Mouse (Mus musculus) neural tube, embryonic 13.5 days (tissue): ENCODE data around the gene Pde11a. TPM values are rescaled to one million over a fixed set of nuclear protein-coding genes. Genes with fewer than 3 reads are reported as not detected.

Experiments
- ATAC-seq: fragments of 200-750 bp; cut with Nextera tagmentation; 2 replicates; pipeline ENCODE4 v1.8.0; 2017; ENCODE audit warnings: low read depth, mild to moderate bottlenecking, moderate TSS enrichment, moderate library complexity
- H3K27ac ChIP-seq: fragments of 300-500 bp; sonication (generic); replicated peaks from 2 replicates; pipeline ENCODE4 v1.5.1; 2015; ENCODE audit warnings: moderate library complexity, mild to moderate bottlenecking, inconsistent platforms
- H3K27me3 ChIP-seq: fragments of 300-500 bp; sonication (generic); 2 replicates; pipeline ENCODE4 v1.6.1; 2015; ENCODE audit warnings: mild to moderate bottlenecking, inconsistent platforms
- H3K36me3 ChIP-seq: fragments of 300-500 bp; sonication (generic); 2 replicates; pipeline ENCODE4 v1.6.1; 2015; ENCODE audit warnings: mild to moderate bottlenecking, inconsistent platforms
- H3K4me1 ChIP-seq: fragments of 300-500 bp; sonication (generic); replicated peaks from 2 replicates; pipeline ENCODE4 v1.6.1; 2015; ENCODE audit warnings: inconsistent platforms
- H3K4me2 ChIP-seq: fragments of 300-500 bp; sonication (generic); 2 replicates; pipeline ENCODE4 v1.6.1; 2015; ENCODE audit warnings: inconsistent platforms, mild to moderate bottlenecking, moderate library complexity
- H3K4me3 ChIP-seq: fragments of 300-500 bp; sonication (generic); 2 replicates; pipeline ENCODE4 v1.5.1; 2015; ENCODE audit warnings: mild to moderate bottlenecking, inconsistent platforms
- H3K9ac ChIP-seq: fragments of 300-500 bp; sonication (generic); 2 replicates; pipeline ENCODE4 v1.6.1; 2015; ENCODE audit warnings: moderate library complexity, mild to moderate bottlenecking, inconsistent platforms
- H3K9me3 ChIP-seq: fragments of 300-500 bp; sonication (generic); 2 replicates; pipeline ENCODE4 v1.6.1; 2016; ENCODE audit warnings: inconsistent platforms
- WGBS: fragments of 180-500 bp; shearing (Covaris S2); methylation state at CpG from one replicate; pipeline ENCODE4 v1.1.7; 2015; 5-methylcytosine and 5-hydroxymethylcytosine counted together
- polyA plus RNA-seq: library from polyadenylated mRNA; unstranded; fragments of >200 nt; fragmentation: Nextera tagmentation; extraction: Ambion mirVana; gene quantifications from 2 replicates; pipeline ENCODE4 v1.2.1, GENCODE M21; 2015

The Pde11a gene
- polyA plus RNA-seq, 1 experiment from 2014 or later, result 1.8 TPM

DNA sequence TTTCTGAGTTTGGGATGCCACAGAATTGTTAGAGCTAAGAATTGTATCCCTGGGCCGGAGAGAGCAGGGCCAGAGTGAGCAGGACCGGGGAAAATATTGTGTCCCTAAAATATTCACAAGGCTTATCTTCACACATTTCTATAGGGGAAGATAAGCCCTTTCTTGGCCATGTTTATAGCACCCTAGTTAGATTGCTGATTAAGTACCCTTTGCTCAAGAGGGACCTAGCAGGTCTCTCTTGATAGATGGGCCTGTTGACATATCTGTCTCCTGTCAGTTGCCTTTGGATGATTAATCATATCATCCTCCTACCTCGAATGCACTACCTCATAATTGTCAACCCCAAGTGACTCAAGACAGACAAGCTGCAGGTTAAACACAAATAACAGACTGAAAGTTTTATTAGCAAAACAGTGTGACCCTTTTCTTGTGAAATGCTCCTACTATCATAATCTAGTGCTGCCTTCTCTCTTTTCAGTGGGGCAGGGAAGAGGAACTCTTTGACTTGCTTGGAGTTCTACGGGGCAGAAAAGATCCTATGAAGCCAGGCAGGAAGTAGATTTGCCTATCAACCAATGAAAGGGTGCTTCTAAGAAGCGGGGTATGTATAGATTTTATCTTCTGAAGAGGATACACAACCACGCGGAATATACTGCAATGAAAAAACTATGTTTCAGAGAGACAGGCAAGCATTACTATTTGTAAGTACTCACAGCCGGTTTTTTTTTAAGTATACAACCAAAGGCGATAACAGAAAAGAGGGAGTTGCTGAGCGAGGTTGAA is 100.7 kb downstream of the Pde11a start:
- no peaks in the 10 kb centered on the region for H3K9me3 ChIP-seq
- WGBS, result 89% methylated on average over 10 of the region's 10 CpGs
- no peak for ATAC-seq
- H3K4me3 ChIP-seq, result no peak overlapping the region
- no peak overlapping the region for H3K4me2 ChIP-seq
- no peaks in the 10 kb centered on the region for H3K36me3 ChIP-seq
- no peaks in the 10 kb centered on the region for H3K27me3 ChIP-seq
- H3K27ac ChIP-seq, result no peak overlapping the region
- no peak overlapping the region for H3K9ac ChIP-seq
- H3K4me1 ChIP-seq, result no peaks in the 10 kb centered on the region

DNA sequence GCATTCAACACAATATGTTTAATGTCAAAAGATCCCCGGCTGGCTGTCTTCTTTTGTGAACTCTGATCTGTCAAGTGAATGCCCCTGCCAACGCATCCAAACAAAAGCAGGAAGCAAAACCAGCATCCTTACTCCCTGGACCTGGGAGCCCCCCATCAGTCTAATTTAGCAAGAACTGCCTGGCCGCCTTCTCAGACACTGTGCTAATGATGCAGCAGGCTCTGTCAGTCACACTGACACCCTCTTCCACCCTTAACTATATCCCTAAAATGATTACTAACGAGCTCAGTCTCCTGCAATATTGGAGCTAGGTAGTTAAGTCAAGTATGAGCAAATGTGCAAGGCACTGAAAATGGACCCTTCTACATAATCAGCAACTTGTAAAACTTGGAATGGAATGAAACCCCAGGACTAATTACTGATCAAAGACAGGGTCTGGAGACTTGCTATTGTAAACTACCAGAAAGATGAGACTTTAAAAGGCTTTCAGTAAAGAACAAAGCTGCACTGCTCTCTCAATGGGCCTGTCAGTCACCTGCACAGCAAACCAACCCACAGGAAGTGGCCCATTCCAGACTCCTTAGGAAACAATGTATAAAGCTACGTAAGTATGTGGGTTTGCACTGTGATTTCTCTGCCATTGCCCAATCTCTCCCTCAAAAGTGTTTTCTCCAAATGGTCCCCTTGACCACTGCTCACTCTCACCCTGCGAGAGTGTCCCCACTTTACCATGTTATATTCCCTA is 118.0 kb downstream of the Pde11a start:
- H3K9ac ChIP-seq, result no peak overlapping the region
- H3K27ac ChIP-seq, result no peak overlapping the region
- no peaks in the 10 kb centered on the region for H3K27me3 ChIP-seq
- no peak for ATAC-seq
- no peaks in the 10 kb centered on the region for H3K4me1 ChIP-seq
- H3K4me2 ChIP-seq, result no peak overlapping the region
- 36% methylated on average over 6 of the region's 6 CpGs for WGBS
- no peaks in the 10 kb centered on the region for H3K9me3 ChIP-seq
- no peak overlapping the region for H3K4me3 ChIP-seq
- H3K36me3 ChIP-seq, result no peaks in the 10 kb centered on the region

DNA sequence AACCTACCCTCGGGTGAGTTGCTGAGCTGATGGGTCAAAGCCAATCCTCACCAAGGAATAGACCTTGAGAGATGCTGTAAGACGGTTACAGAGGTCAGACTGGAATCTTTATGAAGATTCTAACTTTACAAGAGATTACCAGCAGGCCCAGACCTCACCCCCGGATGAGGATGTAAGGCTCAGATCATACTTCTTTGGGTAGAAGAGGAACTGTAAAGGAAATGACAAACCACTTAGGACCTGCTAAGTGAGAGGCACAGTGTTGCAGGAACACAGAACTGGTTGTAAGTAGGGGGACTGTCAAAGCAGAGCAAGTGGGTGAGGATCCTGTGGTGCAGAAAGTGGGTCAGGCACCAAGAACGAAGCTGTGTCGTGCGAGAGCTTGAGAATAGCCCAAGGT is 119.0 kb downstream of the Pde11a start:
- Histone ChIP-seq H3K27ac (no peak overlapping the region), H3K9me3 (no peaks in the 10 kb centered on the region), H3K4me2 (no peak overlapping the region), H3K9ac (no peak overlapping the region), H3K4me1 (no peaks in the 10 kb centered on the region), H3K4me3 (no peak overlapping the region), H3K27me3 (no peaks in the 10 kb centered on the region), H3K36me3 (no peaks in the 10 kb centered on the region)
- ATAC-seq, result no peak
- 87% methylated on average over 6 of the region's 6 CpGs for WGBS

GRCm38 (mm10) chr2:76216146-76216545 is 122.4 kb downstream of the Pde11a start:
- no peak overlapping the region for H3K9ac ChIP-seq
- no peak overlapping the region for H3K4me3 ChIP-seq
- 78% methylated on average over 7 of the region's 7 CpGs for WGBS
- no peak for ATAC-seq
- H3K27ac ChIP-seq, result no peak overlapping the region
- H3K4me1 ChIP-seq, result no peaks in the 10 kb centered on the region
- H3K27me3 ChIP-seq, result no peaks in the 10 kb centered on the region
- H3K4me2 ChIP-seq, result no peak overlapping the region
- no peaks in the 10 kb centered on the region for H3K36me3 ChIP-seq
- no peaks in the 10 kb centered on the region for H3K9me3 ChIP-seq

GRCm38 (mm10) chr2:76215219-76215618 is 123.4 kb downstream of the Pde11a start:
- ATAC-seq, result no peak
- H3K4me1 ChIP-seq, result no peaks in the 10 kb centered on the region
- H3K27ac ChIP-seq, result no peak overlapping the region
- no peak overlapping the region for H3K4me3 ChIP-seq
- WGBS, result 81% methylated on average over 9 of the region's 9 CpGs
- H3K36me3 ChIP-seq, result no peaks in the 10 kb centered on the region
- H3K9me3 ChIP-seq, result no peaks in the 10 kb centered on the region
- no peaks in the 10 kb centered on the region for H3K27me3 ChIP-seq
- H3K4me2 ChIP-seq, result no peak overlapping the region
- no peak overlapping the region for H3K9ac ChIP-seq

GRCm38 (mm10) chr2:76185126-76185525 is 153.4 kb downstream of the Pde11a start:
- H3K9ac ChIP-seq, result no peak overlapping the region
- H3K27me3 ChIP-seq, result no peaks in the 10 kb centered on the region
- no peak overlapping the region for H3K4me3 ChIP-seq
- H3K9me3 ChIP-seq, result no peaks in the 10 kb centered on the region
- no peaks in the 10 kb centered on the region for H3K4me1 ChIP-seq
- no peak overlapping the region for H3K27ac ChIP-seq
- WGBS, result 50% methylated on average over 1 of the region's 1 CpGs
- H3K4me2 ChIP-seq, result no peak overlapping the region
- no peaks in the 10 kb centered on the region for H3K36me3 ChIP-seq
- ATAC-seq, result no peak

- no peak for ATAC-seq
These were observed 175.8 kb downstream of the Pde11a start for GRCm38 (mm10) chr2:76162822-76163221.

GRCm38 (mm10) chr2:76158973-76159372 is 179.6 kb downstream of the Pde11a start:
- no peak; the same call in 1 of the 2 replicates for ATAC-seq
- no peak overlapping the region for H3K4me3 ChIP-seq
- H3K27me3 ChIP-seq, result no peaks in the 10 kb centered on the region
- H3K4me1 ChIP-seq, result 0 out of 2 replicates have a peak, but pooled peaks cover 3% of the 10 kb centered on the region
- H3K27ac ChIP-seq, result no peak overlapping the region
- no peaks in the 10 kb centered on the region for H3K9me3 ChIP-seq
- 41% methylated on average over 2 of the region's 2 CpGs for WGBS
- H3K9ac ChIP-seq, result no peak overlapping the region
- H3K36me3 ChIP-seq, result no peaks in the 10 kb centered on the region
- no peak overlapping the region for H3K4me2 ChIP-seq

More at GRCm38 (mm10) chr2:76162822-76163221, 175.8 kb downstream of the Pde11a start:
- 0 out of 2 replicates have a peak, but pooled peaks cover 3% of the 10 kb centered on the region for H3K4me1 ChIP-seq
- no peak overlapping the region for H3K4me2 ChIP-seq
- no peak overlapping the region for H3K4me3 ChIP-seq
- H3K27ac ChIP-seq, result no peak overlapping the region
- H3K9ac ChIP-seq, result no peak overlapping the region
- no peaks in the 10 kb centered on the region for H3K9me3 ChIP-seq
- no peaks in the 10 kb centered on the region for H3K36me3 ChIP-seq
- 78% methylated on average over 4 of the region's 4 CpGs for WGBS
- no peaks in the 10 kb centered on the region for H3K27me3 ChIP-seq

DNA sequence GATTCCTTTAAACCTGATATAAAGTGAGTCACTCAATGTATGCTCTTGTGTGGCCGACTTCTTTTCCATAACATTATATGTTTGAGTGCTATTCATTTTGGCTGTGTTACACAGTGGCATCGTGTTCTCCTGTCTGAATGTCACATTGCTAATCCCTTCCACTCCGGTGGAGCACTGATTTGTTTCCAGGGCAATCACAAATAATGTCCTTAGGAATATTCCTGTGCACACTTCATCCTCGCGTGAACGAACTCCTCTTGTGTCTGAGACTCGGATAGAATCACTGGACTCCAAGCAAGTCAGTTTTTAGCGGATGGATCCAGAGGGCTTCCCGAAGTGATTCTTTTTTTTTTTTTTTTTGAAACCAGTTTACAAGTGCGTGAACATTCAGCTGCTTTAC is 197.4 kb downstream of the Pde11a start:
- Histone ChIP-seq H3K4me1 (no peaks in the 10 kb centered on the region), H3K4me2 (no peak overlapping the region), H3K36me3 (no peaks in the 10 kb centered on the region), H3K27me3 (no peaks in the 10 kb centered on the region), H3K9ac (no peak overlapping the region), H3K4me3 (no peak overlapping the region), H3K27ac (no peak overlapping the region), H3K9me3 (no peaks in the 10 kb centered on the region)
- 65% methylated on average over 10 of the region's 10 CpGs for WGBS
- ATAC-seq, result no peak

GRCm38 (mm10) chr2:76132983-76133382 is 205.6 kb downstream of the Pde11a start:
- no peak for ATAC-seq
- Histone ChIP-seq H3K4me3 (no peak overlapping the region), H3K36me3 (no peaks in the 10 kb centered on the region), H3K9me3 (no peaks in the 10 kb centered on the region), H3K27me3 (no peaks in the 10 kb centered on the region), H3K4me2 (no peak overlapping the region), H3K9ac (no peak overlapping the region), H3K27ac (no peak overlapping the region), H3K4me1 (peaks cover 24% of the 10 kb centered on the region)
- WGBS, result 71% methylated on average over 3 of the region's 3 CpGs

GRCm38 (mm10) chr2:76129933-76130627 is 208.5 kb downstream of the Pde11a start:
- Histone ChIP-seq H3K27me3 (no peaks in the 10 kb centered on the region), H3K36me3 (no peaks in the 10 kb centered on the region), H3K4me1 (peaks cover 24% of the 10 kb centered on the region), H3K27ac (peak overlapping the region; percentile 46), H3K9ac (no peak overlapping the region), H3K4me2 (no peak overlapping the region), H3K9me3 (no peaks in the 10 kb centered on the region), H3K4me3 (no peak overlapping the region)
- 26% methylated on average over 12 of the region's 12 CpGs for WGBS
- peak; percentile 86 for ATAC-seq

GRCm38 (mm10) chr2:76129058-76129437 is 209.5 kb downstream of the Pde11a start:
- H3K4me1 ChIP-seq, result peaks cover 24% of the 10 kb centered on the region
- ATAC-seq, result no peak

More at GRCm38 (mm10) chr2:76129058-76129437, 209.5 kb downstream of the Pde11a start:
- Histone ChIP-seq H3K27me3 (no peaks in the 10 kb centered on the region), H3K4me2 (no peak overlapping the region), H3K36me3 (no peaks in the 10 kb centered on the region), H3K9ac (no peak overlapping the region), H3K27ac (peak overlapping the region; percentile 46; the same call in 1 of the 2 replicates), H3K4me3 (no peak overlapping the region), H3K9me3 (no peaks in the 10 kb centered on the region)
- WGBS, result 65% methylated on average over 8 of the region's 8 CpGs
